ENCODE assay signal across 26 mouse cellular contexts in genomic region chr13:82200739-82201138, GRCm38 (mm10).
DNase-seq lines count a peak whose midpoint lies in the region; ATAC-seq and TF ChIP-seq lines count a peak whose summit lies in the region.
"Had no signal": no experiment of that assay in that cellular context is flagged by ENCODE, and none has a peak within 500 bp of the region (broad histone marks: within the 10 kb centered on the region; RNA-seq: fewer than 3 reads in every experiment).

No protein-coding gene starts in this region.

- no peaks in the 10 kb centered on the region for H3K4me1 ChIP-seq in forebrain, postnatal 0 days (ENCODE audit: insufficient read depth)
- no peaks in the 10 kb centered on the region for H3K4me1 ChIP-seq in forebrain, embryonic 15.5 days
- no peaks in the 10 kb centered on the region for H3K4me1 ChIP-seq in lung, postnatal 0 days (ENCODE audit: insufficient read depth, low read depth, low read length)
- H3K4me1 ChIP-seq: embryonic facial prominence, embryonic 13.5 days; heart, embryonic 12.5 days; intestine, embryonic 15.5 days; limb, embryonic 13.5 days; liver, embryonic 15.5 days; megakaryocyte, embryonic 14.5 days had no signal

- H3K4me2 ChIP-seq in forebrain, postnatal 0 days (ENCODE audit: low read depth): no peak overlapping the region
- no peak overlapping the region for H3K4me2 ChIP-seq in forebrain, embryonic 15.5 days (replicated peaks)
- H3K4me2 ChIP-seq in lung, postnatal 0 days (replicated peaks; ENCODE audit: low read depth, low read length): no peak overlapping the region
- H3K4me2 ChIP-seq: embryonic facial prominence, embryonic 13.5 days; heart, embryonic 12.5 days; hindbrain, embryonic 14.5 days; intestine, embryonic 15.5 days; limb, embryonic 13.5 days; liver, embryonic 15.5 days had no signal

- H3K9me3 ChIP-seq in forebrain, postnatal 0 days (ENCODE audit: low read length): no peaks in the 10 kb centered on the region
- H3K9me3 ChIP-seq in forebrain, embryonic 15.5 days: no peaks in the 10 kb centered on the region
- no peaks in the 10 kb centered on the region for H3K9me3 ChIP-seq in lung, postnatal 0 days (ENCODE audit: low read length)
- H3K9me3 ChIP-seq: embryonic facial prominence, embryonic 13.5 days; G1E; heart, embryonic 12.5 days; intestine, embryonic 15.5 days; limb, embryonic 13.5 days; liver, embryonic 15.5 days had no signal

- ATAC-seq in forebrain, postnatal 0 days: peak; percentile 29; the same call in 1 of the 2 replicates
- no peak for ATAC-seq in forebrain, embryonic 15.5 days (replicated peaks)
- no peak for ATAC-seq in lung, postnatal 0 days
- ATAC-seq: activated CD4-positive, CD25-positive, alpha-beta regulatory T cell, adult 4 months; intestine, embryonic 15.5 days had no signal

- H3K27me3 ChIP-seq in forebrain, postnatal 0 days (ENCODE audit: insufficient read depth, low read length): no peaks in the 10 kb centered on the region
- no peaks in the 10 kb centered on the region for H3K27me3 ChIP-seq in forebrain, embryonic 15.5 days
- H3K27me3 ChIP-seq in lung, postnatal 0 days (replicated peaks; ENCODE audit: insufficient read depth, low read length): no peaks in the 10 kb centered on the region
- H3K27me3 ChIP-seq: embryonic facial prominence, embryonic 13.5 days; heart, embryonic 12.5 days; intestine, embryonic 15.5 days; limb, embryonic 13.5 days; liver, embryonic 15.5 days; megakaryocyte, embryonic 14.5 days had no signal

- WGBS in forebrain, postnatal 0 days: 58% methylated on average over 1 of the region's 1 CpGs
- WGBS in forebrain, embryonic 15.5 days: 72% methylated on average over 1 of the region's 1 CpGs
- 68% methylated on average over 1 of the region's 1 CpGs for WGBS in lung, postnatal 0 days

- no peak overlapping the region for H3K27ac ChIP-seq in forebrain, postnatal 0 days (ENCODE audit: low read depth, low read length)
- H3K27ac ChIP-seq in forebrain, embryonic 15.5 days (replicated peaks): no peak overlapping the region
- H3K27ac ChIP-seq in lung, postnatal 0 days (ENCODE audit: low read length): no peak overlapping the region
- H3K27ac ChIP-seq: embryonic facial prominence, embryonic 13.5 days; gastrocnemius, adult 2 months; hindbrain, embryonic 14.5 days; intestine, embryonic 15.5 days; limb, embryonic 13.5 days; liver, embryonic 15.5 days had no signal

- peak; percentile 36 for DNase-seq in forebrain, postnatal 0 days
- DNase-seq in layer of hippocampus, adult 18-20 months (ENCODE audit: low spot score in 2 of 2): peak; percentile 2 to 21
- no peak for DNase-seq in layer of hippocampus, adult 8-10 months (ENCODE audit: low spot score in 2 of 2)
- peak; percentile 19 for DNase-seq in lung, postnatal 0 days (ENCODE audit: low spot score)
- DNase-seq in lung, postnatal 25 days (ENCODE audit: low spot score): no peak
- DNase-seq in brain, embryonic 18.5 days (ENCODE audit: low read depth, low spot score): peak; percentile 26
- DNase-seq in gastrocnemius, postnatal 25 days: no peak
- DNase-seq: adrenal gland, postnatal 10 days; cerebellum, adult 11-12 months; cerebellum, postnatal 14 days; gastrocnemius, adult 2 months; kidney, adult 9 months; kidney, postnatal 25 days; lung, postnatal 14 days; midbrain, embryonic 14.5 days; thymus, postnatal 4 days had no signal

- no peak overlapping the region for H3K4me3 ChIP-seq in forebrain, postnatal 0 days (ENCODE audit: low read depth, low read length)
- H3K4me3 ChIP-seq in forebrain, embryonic 15.5 days: no peak overlapping the region
- H3K4me3 ChIP-seq in lung, postnatal 0 days (ENCODE audit: low read depth, low read length): no peak overlapping the region
- H3K4me3 ChIP-seq: embryonic facial prominence, embryonic 13.5 days; gastrocnemius, adult 2 months; heart, embryonic 12.5 days; intestine, embryonic 15.5 days; limb, embryonic 13.5 days; liver, embryonic 15.5 days; megakaryocyte, embryonic 14.5 days had no signal

- peak; percentile 90 for TF ChIP-seq EP300 in lung, postnatal 0 days (IDR thresholded peaks at IDR 0.05)

- H3K9ac ChIP-seq in forebrain, postnatal 0 days: no peak overlapping the region
- no peak overlapping the region for H3K9ac ChIP-seq in forebrain, embryonic 15.5 days (replicated peaks)
- no peak overlapping the region for H3K9ac ChIP-seq in lung, postnatal 0 days (replicated peaks; ENCODE audit: low read depth)
- H3K9ac ChIP-seq: embryonic facial prominence, embryonic 13.5 days; heart, embryonic 12.5 days; hindbrain, embryonic 14.5 days; intestine, embryonic 15.5 days; limb, embryonic 13.5 days; liver, embryonic 15.5 days had no signal

- TF ChIP-seq CTCF in forebrain, postnatal 0 days (IDR thresholded peaks at IDR 0.05; ENCODE audit: low read depth): no peak
- no peak for TF ChIP-seq CTCF in lung, postnatal 0 days (IDR thresholded peaks at IDR 0.05)

- no peaks in the 10 kb centered on the region for H3K36me3 ChIP-seq in forebrain, postnatal 0 days (ENCODE audit: insufficient read depth)
- no peaks in the 10 kb centered on the region for H3K36me3 ChIP-seq in forebrain, embryonic 15.5 days
- H3K36me3 ChIP-seq in lung, postnatal 0 days (ENCODE audit: insufficient read depth, low read length): no peaks in the 10 kb centered on the region
- H3K36me3 ChIP-seq: embryonic facial prominence, embryonic 13.5 days; G1E; heart, embryonic 12.5 days; intestine, embryonic 15.5 days; limb, embryonic 13.5 days; liver, embryonic 15.5 days had no signal

Comparison
In these comparisons a context has a peak if more than half of its experiments do, and no peak if none do; other contexts are left out.
1. DNase-seq: peak in forebrain, postnatal 0 days (single experiment), layer of hippocampus, adult 18-20 months (2 of 2), lung, postnatal 0 days (single experiment) and brain, embryonic 18.5 days (single experiment); none in layer of hippocampus, adult 8-10 months (0 of 2), lung, postnatal 25 days (single experiment) and gastrocnemius, postnatal 25 days (single experiment).